Comparison of ENCODE assay signal across 10 mouse cellular contexts in genomic region chr4:128579182-128579581, GRCm38 (mm10). TPM values are rescaled to one million over a fixed set of nuclear protein-coding genes. Genes with fewer than 3 reads are reported as not detected.
A peak's percentile ranks its signal among the peaks of the same experiment; 100 is the strongest.
DNase-seq lines count a peak whose midpoint lies in the region; ATAC-seq and TF ChIP-seq lines count a peak whose summit lies in the region.
"Had no signal": no experiment of that assay in that cellular context is flagged by ENCODE, and none has a peak within 500 bp of the region (broad histone marks: within the 10 kb centered on the region; RNA-seq: fewer than 3 reads in every experiment).

No protein-coding gene starts in this region.

- H3K27me3 ChIP-seq in midbrain, embryonic 11.5 days (ENCODE audit: control insufficient read depth, insufficient read depth, low read length) = no peaks in the 10 kb centered on the region
- H3K27me3 ChIP-seq in midbrain, embryonic 10.5 days (ENCODE audit: low read depth, poor library complexity, severe bottlenecking) = no peaks in the 10 kb centered on the region
- H3K27me3 ChIP-seq: embryonic facial prominence, embryonic 13.5 days; limb, embryonic 13.5 days had no signal

- H3K9me3 ChIP-seq in midbrain, embryonic 11.5 days (ENCODE audit: control insufficient read depth, low read length) = peaks cover 25% of the 10 kb centered on the region
- peaks cover 46% of the 10 kb centered on the region for H3K9me3 ChIP-seq in midbrain, embryonic 10.5 days (replicated peaks)

- intact Hi-C loops in gastrocnemius, postnatal 14 days (cut with DNase I; ENCODE audit: low total_unique reads) = no loop called here

- H3K9ac ChIP-seq in midbrain, embryonic 11.5 days (ENCODE audit: low read length) = no peak overlapping the region
- H3K9ac ChIP-seq: embryonic facial prominence, embryonic 13.5 days; limb, embryonic 13.5 days had no signal

- no peak for ATAC-seq in midbrain, embryonic 11.5 days (ENCODE audit: low FRiP score)

- TF ChIP-seq POLR2A in bone marrow macrophage, adult 2 months (IDR thresholded peaks at IDR 0.05; ENCODE audit: borderline replicate concordance, low read depth, low read length) = no peak

- H3K27ac ChIP-seq in midbrain, embryonic 11.5 days (ENCODE audit: low read depth, low read length) = no peak overlapping the region
- no peak overlapping the region for H3K27ac ChIP-seq in midbrain, embryonic 10.5 days (replicated peaks)
- no peak overlapping the region for H3K27ac ChIP-seq in bone marrow macrophage, adult 2 months (ENCODE audit: insufficient read depth, low read depth, low read length)
- H3K27ac ChIP-seq: embryonic facial prominence, embryonic 13.5 days; limb, embryonic 13.5 days had no signal

- TF ChIP-seq CTCF in bone marrow macrophage, adult 2 months (IDR thresholded peaks at IDR 0.05; ENCODE audit: low read depth, low read length) = peak; percentile 72

- H3K4me2 ChIP-seq in midbrain, embryonic 11.5 days = no peak overlapping the region
- H3K4me2 ChIP-seq: embryonic facial prominence, embryonic 13.5 days; limb, embryonic 13.5 days had no signal

- peaks cover 31% of the 10 kb centered on the region for H3K36me3 ChIP-seq in midbrain, embryonic 11.5 days (ENCODE audit: control insufficient read depth, insufficient read depth, low read length)
- H3K36me3 ChIP-seq in midbrain, embryonic 10.5 days = peaks cover 81% of the 10 kb centered on the region

- 57% methylated on average over 4 of the region's 4 CpGs for WGBS in midbrain, embryonic 11.5 days
- WGBS in midbrain, embryonic 10.5 days = 53% methylated on average over 4 of the region's 4 CpGs

- DNase-seq in midbrain, embryonic 11.5 days (ENCODE audit: low spot score, missing footprints) = peak; percentile 83
- no peak for DNase-seq in midbrain, embryonic 10.5 days (ENCODE audit: low spot score)
- DNase-seq in lung, adult 18-20 months = peak; percentile 13 to 29
- peak; percentile 66 for DNase-seq in thymus, postnatal 14 days
- DNase-seq in ovary, adult 18-20 months (ENCODE audit: low spot score) = no peak
- no peak for DNase-seq in gastrocnemius, postnatal 14 days
- DNase-seq in cerebellum, adult 18-20 months = no peak

- no peaks in the 10 kb centered on the region for H3K4me1 ChIP-seq in midbrain, embryonic 11.5 days (ENCODE audit: control insufficient read depth, insufficient read depth, low read length)
- no peaks in the 10 kb centered on the region for H3K4me1 ChIP-seq in midbrain, embryonic 10.5 days
- H3K4me1 ChIP-seq in bone marrow macrophage, adult 2 months (ENCODE audit: control insufficient read depth, insufficient read depth, low read length) = no peaks in the 10 kb centered on the region
- H3K4me1 ChIP-seq: embryonic facial prominence, embryonic 13.5 days; limb, embryonic 13.5 days had no signal

- no peak overlapping the region for H3K4me3 ChIP-seq in midbrain, embryonic 11.5 days (ENCODE audit: low read depth, low read length)
- H3K4me3 ChIP-seq in midbrain, embryonic 10.5 days = no peak overlapping the region
- H3K4me3 ChIP-seq in bone marrow macrophage, adult 2 months (ENCODE audit: insufficient read depth, low read length) = no peak overlapping the region
- H3K4me3 ChIP-seq: embryonic facial prominence, embryonic 13.5 days; limb, embryonic 13.5 days had no signal

RNA-seq across cellular contexts. Expression of gene Zscan20, which starts 30.7 kb away (rescaled TPM):
- 3.1 and 4.3 TPM in 2 replicates for polyA plus RNA-seq in midbrain, embryonic 11.5 days (2014; fragmentation: Nextera tagmentation; extraction: Ambion mirVana)
- polyA plus RNA-seq in midbrain, embryonic 10.5 days (2016; fragmentation: Nextera tagmentation; extraction: Ambion mirVana) = 6.1 and 8.2 TPM in 2 replicates
- 2.5 and 2.6 TPM in 2 replicates for polyA plus RNA-seq in bone marrow macrophage, adult 2 months (2012; ENCODE audit: insufficient read depth, insufficient read length, missing spikeins)
- 1 to 10 TPM; 1.7 to 3.2 TPM for total RNA-seq in gastrocnemius, postnatal 14 days (2021)

RNA-seq across cellular contexts. Expression of gene Tlr12, which starts 39.2 kb away (rescaled TPM):
- polyA plus RNA-seq in midbrain, embryonic 11.5 days (2014; fragmentation: Nextera tagmentation; extraction: Ambion mirVana) = 0.04 and 0.22 TPM in 2 replicates
- 0.72 and 0.80 TPM in 2 replicates for polyA plus RNA-seq in midbrain, embryonic 10.5 days (2016; fragmentation: Nextera tagmentation; extraction: Ambion mirVana)
- polyA plus RNA-seq in bone marrow macrophage, adult 2 months (2012; ENCODE audit: insufficient read depth, insufficient read length, missing spikeins) = not detected in 2 replicates
- not detected for total RNA-seq in gastrocnemius, postnatal 14 days (2021)

Comparison
In these comparisons a context has a peak if more than half of its experiments do, and no peak if none do; other contexts are left out.
1. DNase-seq: peak in midbrain, embryonic 11.5 days (single experiment), lung, adult 18-20 months (2 of 2) and thymus, postnatal 14 days (single experiment); none in midbrain, embryonic 10.5 days (single experiment), ovary, adult 18-20 months (single experiment), gastrocnemius, postnatal 14 days (single experiment) and cerebellum, adult 18-20 months (0 of 2).